Mouse (Mus musculus): ENCODE data around the gene Larp1. TPM values are rescaled to one million over a fixed set of nuclear protein-coding genes. Genes with fewer than 3 reads are reported as not detected.

Larp1 gene
- polyA plus RNA-seq, 1 experiment from 2014 or later: 17.5 TPM

GRCm38 (mm10) chr11:57979621-57980020 lies 29.2 kb upstream of the Larp1 start:
- no peak overlapping the region for H3K4me3 ChIP-seq
- H3K9ac ChIP-seq: no peak overlapping the region
- H3K4me2 ChIP-seq (replicated peaks): no peak overlapping the region
- no peaks in the 10 kb centered on the region for H3K9me3 ChIP-seq
- no peaks in the 10 kb centered on the region for H3K36me3 ChIP-seq
- no peak overlapping the region for H3K27ac ChIP-seq
- 83% methylated on average over 6 of the region's 6 CpGs for WGBS
- H3K4me1 ChIP-seq: no peaks in the 10 kb centered on the region; the same call in 1 of the 2 replicates
- ATAC-seq (ENCODE audit: insufficient number of reproducible peaks, insufficient read depth, low FRiP score, low TSS enrichment): no peak
- no peaks in the 10 kb centered on the region for H3K27me3 ChIP-seq

GRCm38 (mm10) chr11:57981083-57981809 lies 27.6 kb upstream of the Larp1 start:
- Histone ChIP-seq H3K9ac (no peak overlapping the region), H3K36me3 (no peaks in the 10 kb centered on the region), H3K4me2 (replicated peaks) (no peak overlapping the region), H3K9me3 (no peaks in the 10 kb centered on the region), H3K4me3 (no peak overlapping the region), H3K27me3 (no peaks in the 10 kb centered on the region), H3K4me1 (no peaks in the 10 kb centered on the region; the same call in 1 of the 2 replicates), H3K27ac (no peak overlapping the region)
- no peak for ATAC-seq (ENCODE audit: insufficient number of reproducible peaks, insufficient read depth, low FRiP score, low TSS enrichment)
- WGBS: 76% methylated on average over 12 of the region's 12 CpGs

GRCm38 (mm10) chr11:57983480-57984342 lies 25.2 kb upstream of the Larp1 start:
- Histone ChIP-seq H3K4me1 (no peaks in the 10 kb centered on the region; the same call in 1 of the 2 replicates), H3K27me3 (no peaks in the 10 kb centered on the region), H3K4me3 (no peak overlapping the region), H3K9ac (no peak overlapping the region), H3K27ac (peak overlapping the region; percentile 4; the same call in 1 of the 2 replicates), H3K36me3 (no peaks in the 10 kb centered on the region), H3K9me3 (no peaks in the 10 kb centered on the region), H3K4me2 (replicated peaks) (no peak overlapping the region)
- ATAC-seq (ENCODE audit: insufficient number of reproducible peaks, insufficient read depth, low FRiP score, low TSS enrichment): no peak; the same call in 1 of the 2 replicates
- 47% methylated on average over 16 of the region's 16 CpGs for WGBS

- no peaks in the 10 kb centered on the region for H3K36me3 ChIP-seq
- H3K4me3 ChIP-seq: no peak overlapping the region
- no peaks in the 10 kb centered on the region for H3K9me3 ChIP-seq
These were observed 24.6 kb upstream of the Larp1 start for GRCm38 (mm10) chr11:57984343-57984666.

GRCm38 (mm10) chr11:57985485-57985884 lies 23.4 kb upstream of the Larp1 start:
- Histone ChIP-seq H3K4me1 (no peaks in the 10 kb centered on the region; the same call in 1 of the 2 replicates), H3K4me3 (no peak overlapping the region), H3K4me2 (replicated peaks) (no peak overlapping the region), H3K36me3 (no peaks in the 10 kb centered on the region), H3K9me3 (no peaks in the 10 kb centered on the region), H3K27ac (no peak overlapping the region), H3K9ac (no peak overlapping the region), H3K27me3 (no peaks in the 10 kb centered on the region)
- 76% methylated on average over 3 of the region's 3 CpGs for WGBS
- ATAC-seq (ENCODE audit: insufficient number of reproducible peaks, insufficient read depth, low FRiP score, low TSS enrichment): no peak

More at GRCm38 (mm10) chr11:57984343-57984666, 24.6 kb upstream of the Larp1 start:
- Histone ChIP-seq H3K27me3 (no peaks in the 10 kb centered on the region), H3K9ac (no peak overlapping the region), H3K4me1 (no peaks in the 10 kb centered on the region; the same call in 1 of the 2 replicates), H3K4me2 (replicated peaks) (no peak overlapping the region), H3K27ac (no peak overlapping the region)
- ATAC-seq (ENCODE audit: insufficient number of reproducible peaks, insufficient read depth, low FRiP score, low TSS enrichment): 0 out of 2 replicates have a peak, but pooled peaks have one; percentile 15
- 60% methylated on average over 3 of the region's 3 CpGs for WGBS

- no peak for ATAC-seq (ENCODE audit: insufficient number of reproducible peaks, insufficient read depth, low FRiP score, low TSS enrichment)
- Histone ChIP-seq H3K4me2 (replicated peaks) (no peak overlapping the region), H3K4me3 (no peak overlapping the region), H3K27me3 (no peaks in the 10 kb centered on the region), H3K9ac (no peak overlapping the region), H3K36me3 (no peaks in the 10 kb centered on the region), H3K27ac (no peak overlapping the region), H3K9me3 (no peaks in the 10 kb centered on the region), H3K4me1 (no peaks in the 10 kb centered on the region; the same call in 1 of the 2 replicates)
- 88% methylated on average over 6 of the region's 6 CpGs for WGBS
These were observed 22.8 kb upstream of the Larp1 start for GRCm38 (mm10) chr11:57986053-57986452.

- Histone ChIP-seq H3K9me3 (no peaks in the 10 kb centered on the region), H3K27me3 (no peaks in the 10 kb centered on the region), H3K27ac (no peak overlapping the region), H3K4me2 (replicated peaks) (no peak overlapping the region), H3K4me1 (no peaks in the 10 kb centered on the region; the same call in 1 of the 2 replicates), H3K4me3 (no peak overlapping the region), H3K36me3 (no peaks in the 10 kb centered on the region), H3K9ac (no peak overlapping the region)
- 85% methylated on average over 6 of the region's 6 CpGs for WGBS
- no peak for ATAC-seq (ENCODE audit: insufficient number of reproducible peaks, insufficient read depth, low FRiP score, low TSS enrichment)
These were observed 22.4 kb upstream of the Larp1 start for GRCm38 (mm10) chr11:57986456-57986855.

- Histone ChIP-seq H3K4me3 (no peak overlapping the region), H3K36me3 (no peaks in the 10 kb centered on the region), H3K9me3 (no peaks in the 10 kb centered on the region), H3K4me2 (replicated peaks) (no peak overlapping the region), H3K27ac (no peak overlapping the region), H3K27me3 (no peaks in the 10 kb centered on the region), H3K9ac (no peak overlapping the region), H3K4me1 (no peaks in the 10 kb centered on the region; the same call in 1 of the 2 replicates)
- ATAC-seq (ENCODE audit: insufficient number of reproducible peaks, insufficient read depth, low FRiP score, low TSS enrichment): no peak
- WGBS: 92% methylated on average over 7 of the region's 7 CpGs
These were observed 22.0 kb upstream of the Larp1 start for GRCm38 (mm10) chr11:57986861-57987260.

GRCm38 (mm10) chr11:57998168-57998567 lies 10.7 kb upstream of the Larp1 start:
- WGBS: 83% methylated on average over 7 of the region's 7 CpGs
- H3K36me3 ChIP-seq: no peaks in the 10 kb centered on the region
- ATAC-seq (ENCODE audit: insufficient number of reproducible peaks, insufficient read depth, low FRiP score, low TSS enrichment): no peak

GRCm38 (mm10) chr11:57998872-57999271 lies 10.0 kb upstream of the Larp1 start:
- Histone ChIP-seq H3K36me3 (no peaks in the 10 kb centered on the region), H3K4me3 (no peak overlapping the region), H3K27ac (no peak overlapping the region), H3K4me2 (replicated peaks) (no peak overlapping the region), H3K27me3 (0 out of 2 replicates have a peak, but pooled peaks cover 2% of the 10 kb centered on the region), H3K9me3 (no peaks in the 10 kb centered on the region), H3K4me1 (no peaks in the 10 kb centered on the region), H3K9ac (no peak overlapping the region)
- WGBS: 0% methylated on average over 1 of the region's 1 CpGs
- ATAC-seq (ENCODE audit: insufficient number of reproducible peaks, insufficient read depth, low FRiP score, low TSS enrichment): no peak

More at GRCm38 (mm10) chr11:57998168-57998567, 10.7 kb upstream of the Larp1 start:
- no peak overlapping the region for H3K4me3 ChIP-seq
- no peaks in the 10 kb centered on the region for H3K4me1 ChIP-seq
- 0 out of 2 replicates have a peak, but pooled peaks cover 2% of the 10 kb centered on the region for H3K27me3 ChIP-seq
- H3K9ac ChIP-seq: no peak overlapping the region
- no peak overlapping the region for H3K4me2 ChIP-seq (replicated peaks)
- no peaks in the 10 kb centered on the region for H3K9me3 ChIP-seq
- H3K27ac ChIP-seq: no peak overlapping the region

- Histone ChIP-seq H3K27me3 (0 out of 2 replicates have a peak, but pooled peaks cover 2% of the 10 kb centered on the region), H3K9ac (no peak overlapping the region), H3K27ac (no peak overlapping the region), H3K4me2 (replicated peaks) (no peak overlapping the region), H3K4me1 (no peaks in the 10 kb centered on the region; the same call in 1 of the 2 replicates), H3K4me3 (no peak overlapping the region), H3K9me3 (no peaks in the 10 kb centered on the region), H3K36me3 (no peaks in the 10 kb centered on the region)
- no peak for ATAC-seq (ENCODE audit: insufficient number of reproducible peaks, insufficient read depth, low FRiP score, low TSS enrichment)
- WGBS: 81% methylated on average over 8 of the region's 8 CpGs
These were observed 5.7 kb upstream of the Larp1 start for GRCm38 (mm10) chr11:58003126-58003525.
